Mouse (Mus musculus): ENCODE data around the gene Rala.

Rala gene

GRCm38 (mm10) chr13:17879061-17879460 lies 65.0 kb downstream of the Rala start:
- no peak for DNase-seq

- no peak for DNase-seq
These were observed 77.3 kb downstream of the Rala start for GRCm38 (mm10) chr13:17866741-17867140.

- DNase-seq = no peak
These were observed 83.5 kb downstream of the Rala start for GRCm38 (mm10) chr13:17860536-17860935.

- no peak for DNase-seq
These were observed 84.5 kb downstream of the Rala start for GRCm38 (mm10) chr13:17859365-17860033.

GRCm38 (mm10) chr13:17857046-17857445 lies 87.0 kb downstream of the Rala start:
- no peak for DNase-seq

- DNase-seq = no peak
These were observed 88.4 kb downstream of the Rala start for GRCm38 (mm10) chr13:17855492-17856138.

- DNase-seq = no peak
These were observed 89.3 kb downstream of the Rala start for GRCm38 (mm10) chr13:17854755-17855154.

- no peak for DNase-seq
These were observed 100.7 kb downstream of the Rala start for GRCm38 (mm10) chr13:17843336-17843735.

GRCm38 (mm10) chr13:17842756-17843155 lies 101.3 kb downstream of the Rala start:
- DNase-seq = no peak

GRCm38 (mm10) chr13:17839137-17839536 lies 104.9 kb downstream of the Rala start:
- no peak for DNase-seq

GRCm38 (mm10) chr13:17838484-17838851 lies 105.6 kb downstream of the Rala start:
- DNase-seq = peak; percentile 57

GRCm38 (mm10) chr13:17837610-17838483 lies 106.2 kb downstream of the Rala start:
- DNase-seq = peak; percentile 21

GRCm38 (mm10) chr13:17836808-17837207 lies 107.2 kb downstream of the Rala start:
- DNase-seq = no peak

GRCm38 (mm10) chr13:17832940-17833339 lies 111.1 kb downstream of the Rala start:
- DNase-seq = no peak
